Mouse (Mus musculus): ENCODE data around the gene Sept9.

Sept9 gene

DNA sequence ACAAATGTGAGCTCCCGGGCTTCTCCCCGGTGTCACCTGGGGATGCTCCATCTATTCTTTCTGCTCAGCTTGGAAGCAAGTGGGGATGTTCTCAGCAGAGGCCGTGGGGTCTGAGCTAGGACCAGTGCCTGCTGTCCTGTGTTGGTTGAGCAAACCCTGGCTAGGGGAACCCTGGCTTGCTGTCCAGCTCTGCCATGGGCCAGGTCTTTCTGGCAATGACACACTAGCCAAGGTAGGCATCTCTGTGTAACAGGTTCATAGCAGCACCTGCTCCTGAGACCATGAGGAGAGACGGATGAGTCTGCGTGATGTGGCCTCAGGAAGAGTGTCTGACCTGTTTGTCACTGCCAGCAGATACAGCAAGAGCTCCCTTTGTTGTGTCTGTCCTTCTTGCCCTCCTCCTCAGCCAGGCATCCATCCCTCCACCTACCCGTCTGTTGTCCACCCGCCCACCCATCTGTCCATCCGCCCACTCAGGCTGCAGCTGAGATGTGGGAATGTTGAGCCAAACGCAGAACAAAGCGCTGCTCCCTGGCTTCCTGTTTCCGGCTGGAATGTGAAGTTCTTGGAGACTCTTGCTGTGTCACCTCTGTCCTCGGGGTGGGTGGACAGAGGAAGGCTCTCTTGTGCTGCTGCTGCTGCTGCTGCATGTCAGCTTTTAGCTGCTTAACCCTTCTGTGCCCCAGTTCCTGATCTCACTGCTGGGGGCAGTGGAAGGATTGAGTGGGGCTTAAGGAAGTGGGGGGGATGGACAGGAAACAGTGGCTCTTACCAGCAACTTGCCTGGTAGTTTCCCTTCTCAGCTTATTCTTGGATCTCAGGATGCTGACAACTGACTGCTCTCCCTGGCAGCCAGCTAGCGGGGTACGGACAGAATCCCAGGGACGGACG lies 117.2 kb downstream of the Sept9 start:
- peak; percentile 49 for DNase-seq

DNA sequence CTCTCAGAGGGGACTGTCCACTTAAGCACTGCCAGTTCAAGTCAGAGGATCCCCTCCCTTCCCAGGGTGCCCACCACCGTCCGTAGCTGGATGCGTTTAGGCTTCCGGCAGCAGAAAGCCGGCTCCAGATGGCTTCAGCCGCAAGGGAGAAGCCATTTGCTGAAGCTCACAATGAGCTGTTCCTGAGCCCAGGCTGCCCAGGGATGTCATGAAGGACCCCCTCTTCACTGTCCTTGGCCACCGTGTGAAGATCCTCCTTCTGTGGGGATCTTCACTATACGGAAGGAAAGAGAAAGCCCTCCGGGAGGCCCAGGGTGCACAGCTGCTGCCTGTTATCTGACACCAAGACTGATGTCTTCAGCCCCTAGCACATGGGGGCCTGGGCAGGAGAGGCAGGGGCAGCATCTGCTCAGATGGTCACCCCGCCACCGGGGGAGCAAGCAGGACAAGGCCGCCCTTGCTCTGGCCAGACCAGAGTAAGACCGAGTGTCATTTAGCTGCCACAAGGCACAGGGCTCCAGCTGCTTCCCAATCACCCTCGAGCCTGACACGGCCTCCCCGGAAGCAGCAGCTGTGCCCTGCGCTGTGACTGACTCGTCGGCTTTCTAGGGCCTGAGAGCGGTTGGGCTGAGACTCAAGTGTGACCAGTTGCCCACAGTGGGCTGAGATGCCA lies 118.1 kb downstream of the Sept9 start:
- peak; percentile 84 for DNase-seq

DNA sequence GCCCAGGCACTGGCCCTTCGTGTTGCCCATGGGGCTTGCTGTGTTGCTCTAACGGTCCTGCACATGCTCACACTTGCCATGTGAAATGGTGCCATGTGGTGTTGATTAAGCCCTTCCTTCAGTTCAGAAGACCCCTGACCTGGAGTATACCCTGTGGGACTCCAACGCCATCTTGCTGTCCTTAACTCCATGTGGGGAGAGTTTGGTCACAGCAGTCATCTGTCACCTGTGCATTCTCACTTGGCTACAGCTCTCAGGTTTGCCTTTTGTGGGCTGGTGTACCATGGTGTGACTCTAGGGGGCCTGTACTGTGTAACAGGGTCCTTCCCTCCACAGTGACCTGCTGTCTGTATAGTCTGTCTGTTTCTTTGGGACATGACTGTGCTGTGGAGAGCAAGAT lies 118.7 kb downstream of the Sept9 start:
- peak; percentile 58 for DNase-seq

DNA sequence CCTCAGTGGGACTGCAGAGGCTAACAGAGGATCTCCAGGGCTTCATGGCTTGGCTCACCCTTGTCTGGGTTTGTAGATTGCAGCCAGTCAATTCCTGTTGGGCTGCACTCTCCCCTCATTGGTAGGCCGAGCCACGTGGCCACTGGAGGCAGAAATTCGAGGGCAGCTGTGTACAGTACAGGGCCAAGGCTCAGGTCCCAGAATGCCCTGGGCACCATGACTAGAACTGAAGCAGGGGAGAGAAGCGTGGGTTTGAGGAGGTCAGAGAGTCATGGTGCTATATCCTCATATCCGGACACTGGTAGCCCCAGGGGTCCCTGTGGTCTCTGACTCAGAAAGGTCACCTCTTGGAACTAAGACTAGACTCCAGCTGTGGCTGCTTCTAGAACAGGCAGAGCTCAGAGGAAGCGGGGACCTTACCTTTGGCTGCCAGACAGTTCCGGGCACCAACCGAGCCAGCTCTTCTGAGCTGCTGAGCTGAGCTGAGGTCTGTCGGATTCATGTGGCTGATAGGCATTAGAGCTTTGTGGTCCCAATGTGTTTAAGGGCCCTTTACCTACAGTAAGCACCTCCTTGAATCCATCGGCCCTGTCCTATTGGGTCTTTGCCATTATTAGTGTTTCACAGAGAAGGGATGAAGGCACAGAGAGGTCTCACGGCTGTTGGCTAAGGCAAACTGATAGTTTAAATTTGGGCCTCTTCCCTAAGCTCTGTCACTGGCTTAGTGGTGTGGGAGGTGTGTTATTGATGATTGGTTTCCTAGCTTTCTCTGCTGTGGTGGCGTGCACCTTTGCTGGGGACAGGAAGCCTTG lies 119.5 kb downstream of the Sept9 start:
- DNase-seq, result peak; percentile 75

DNA sequence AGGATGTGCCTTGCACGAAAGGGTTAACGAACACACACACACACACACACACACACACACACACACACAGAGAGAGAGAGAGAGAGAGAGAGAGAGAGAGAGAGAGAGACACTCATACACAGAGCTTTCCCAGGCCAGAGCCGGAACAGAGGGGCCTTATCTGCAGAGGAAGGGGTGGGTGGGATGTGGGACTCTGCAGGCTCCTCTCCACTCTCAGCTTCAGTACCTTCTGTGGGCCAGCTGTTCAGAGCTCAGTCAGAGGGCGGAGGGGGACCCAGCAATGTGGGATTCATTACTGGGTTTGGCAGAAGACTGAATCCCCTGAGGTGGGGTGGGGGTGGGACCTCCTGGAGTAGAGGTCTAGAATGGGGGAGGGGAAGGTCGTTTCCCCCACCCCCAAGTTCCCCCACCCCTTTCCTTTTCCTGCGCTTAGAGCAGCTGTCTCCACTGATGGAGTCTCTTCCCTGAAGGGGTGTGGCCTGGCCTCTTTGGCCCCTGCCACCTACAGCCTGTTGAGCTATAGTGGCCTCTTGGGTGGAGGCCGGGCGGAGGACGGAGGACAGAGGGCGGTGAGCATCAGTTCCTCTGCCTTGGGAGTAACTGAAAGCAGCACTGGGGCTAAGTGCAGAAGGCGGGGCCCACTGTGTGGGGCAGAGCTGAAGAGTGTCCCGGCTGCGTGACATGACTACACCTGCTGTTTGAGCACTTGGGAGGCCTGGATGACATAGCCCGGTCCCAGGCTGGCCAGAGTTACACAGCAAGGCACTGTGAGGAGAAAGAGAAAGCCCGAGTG lies 120.3 kb downstream of the Sept9 start:
- DNase-seq, result peak; percentile 78

DNA sequence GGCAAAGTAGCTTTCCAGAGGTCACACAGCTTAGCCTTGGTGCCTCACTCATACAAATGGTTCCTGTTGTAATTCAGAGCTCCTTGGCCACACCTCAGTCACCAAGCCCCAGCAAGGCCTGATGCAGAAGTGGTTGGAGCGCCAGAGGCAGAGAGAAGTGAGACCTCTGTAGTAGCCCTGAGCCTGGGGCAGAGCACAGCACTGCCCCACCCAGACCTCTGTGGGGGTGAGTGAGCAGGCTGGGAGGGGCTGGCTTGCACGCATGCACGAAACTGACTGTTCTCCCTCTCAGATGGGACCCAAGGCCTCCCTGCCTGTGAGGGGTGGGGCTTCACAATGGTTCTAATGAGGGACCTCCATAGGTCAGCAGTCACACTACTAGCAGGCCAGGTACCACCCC lies 121.0 kb downstream of the Sept9 start:
- no peak for DNase-seq

DNA sequence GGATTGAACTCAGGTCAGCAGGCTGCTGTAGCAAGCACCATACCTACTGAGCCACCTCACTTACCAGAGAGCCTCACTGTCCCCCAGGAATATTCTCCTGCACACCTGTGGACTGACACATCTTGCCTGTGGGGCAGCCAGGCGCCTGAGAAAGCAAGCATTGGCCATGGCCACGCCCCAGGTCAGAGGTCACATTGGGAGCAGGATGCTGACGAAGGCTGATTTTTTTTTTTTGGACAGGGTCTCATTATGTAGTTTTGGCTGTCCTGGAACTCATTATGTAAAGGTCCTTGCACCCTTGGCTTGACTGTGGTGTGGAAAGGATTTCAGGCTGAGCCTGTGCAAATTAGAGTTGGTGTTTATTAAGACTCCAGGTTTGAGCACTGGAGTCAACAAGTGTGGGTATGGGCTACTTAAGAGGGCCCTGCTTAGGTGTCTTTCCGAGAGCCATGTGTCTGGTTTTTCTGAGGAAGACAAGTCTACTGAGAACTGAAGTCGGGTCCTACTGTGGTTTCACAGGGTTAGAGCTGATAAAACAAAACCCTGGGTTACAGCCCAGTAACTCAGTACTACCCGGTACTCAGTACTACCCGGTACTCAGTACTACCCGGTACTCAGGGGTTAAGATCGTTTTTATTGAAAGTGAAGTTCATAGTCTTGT lies 122.0 kb downstream of the Sept9 start:
- DNase-seq, result no peak

DNA sequence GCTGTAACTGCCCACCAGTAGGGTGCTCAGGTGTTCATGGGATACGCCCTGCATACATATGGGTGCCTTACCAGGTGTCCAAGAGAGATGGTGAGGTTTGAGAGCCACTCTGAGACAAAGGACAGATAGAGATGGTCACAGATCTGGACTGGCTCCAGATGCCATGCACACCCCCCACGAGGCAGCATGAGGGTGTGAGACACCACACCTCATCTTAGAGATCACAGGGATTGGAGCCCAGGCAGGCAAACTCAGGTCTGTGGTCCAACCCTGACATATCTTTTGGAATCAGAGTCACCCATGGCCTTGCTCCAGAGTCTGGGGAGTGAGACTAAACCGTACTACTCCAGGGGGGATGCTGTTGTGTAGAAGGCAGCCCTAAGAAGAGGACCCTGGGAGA lies 122.8 kb downstream of the Sept9 start:
- DNase-seq, result peak; percentile 16

DNA sequence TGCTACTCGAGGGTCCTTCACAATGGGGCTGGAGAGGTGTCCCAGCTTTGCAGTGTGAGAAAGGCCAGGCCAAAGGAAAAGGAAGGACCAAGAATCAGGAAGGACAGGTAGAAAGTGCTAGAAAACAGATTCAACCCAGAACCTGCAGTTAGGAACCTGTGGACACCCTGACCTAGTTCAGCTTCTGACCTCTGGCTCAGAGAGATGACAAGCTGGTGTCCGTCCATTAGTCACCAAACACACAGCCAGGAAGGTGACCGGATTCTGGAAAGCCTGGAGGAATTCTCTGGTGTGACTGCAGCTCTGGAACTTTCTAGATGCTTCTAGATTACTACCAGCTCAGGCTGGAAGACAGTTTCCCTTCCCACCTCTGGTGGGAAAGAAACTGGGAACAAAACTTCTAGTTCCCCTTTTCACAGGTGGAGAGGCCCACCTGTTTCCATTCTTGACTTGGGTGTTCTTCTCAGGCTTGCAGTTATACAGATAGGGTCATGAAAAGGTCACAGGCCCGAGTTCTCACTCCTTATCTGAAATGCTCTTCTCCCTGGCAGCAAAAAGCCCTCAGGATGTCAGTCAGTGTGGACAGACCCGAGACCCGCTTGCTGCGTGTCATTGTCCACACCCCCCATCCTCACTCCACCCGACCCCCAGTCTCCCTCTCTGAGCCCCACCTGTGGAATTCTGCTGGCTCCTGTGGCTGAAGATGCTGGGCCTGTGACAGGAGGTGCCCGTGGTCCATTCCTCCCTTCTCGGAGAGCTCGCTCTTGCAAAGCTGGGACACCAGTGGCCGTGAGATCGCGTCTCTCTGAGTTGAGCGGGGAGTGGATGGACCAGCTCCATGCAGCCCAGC lies 123.5 kb downstream of the Sept9 start:
- peak; percentile 10 for DNase-seq

DNA sequence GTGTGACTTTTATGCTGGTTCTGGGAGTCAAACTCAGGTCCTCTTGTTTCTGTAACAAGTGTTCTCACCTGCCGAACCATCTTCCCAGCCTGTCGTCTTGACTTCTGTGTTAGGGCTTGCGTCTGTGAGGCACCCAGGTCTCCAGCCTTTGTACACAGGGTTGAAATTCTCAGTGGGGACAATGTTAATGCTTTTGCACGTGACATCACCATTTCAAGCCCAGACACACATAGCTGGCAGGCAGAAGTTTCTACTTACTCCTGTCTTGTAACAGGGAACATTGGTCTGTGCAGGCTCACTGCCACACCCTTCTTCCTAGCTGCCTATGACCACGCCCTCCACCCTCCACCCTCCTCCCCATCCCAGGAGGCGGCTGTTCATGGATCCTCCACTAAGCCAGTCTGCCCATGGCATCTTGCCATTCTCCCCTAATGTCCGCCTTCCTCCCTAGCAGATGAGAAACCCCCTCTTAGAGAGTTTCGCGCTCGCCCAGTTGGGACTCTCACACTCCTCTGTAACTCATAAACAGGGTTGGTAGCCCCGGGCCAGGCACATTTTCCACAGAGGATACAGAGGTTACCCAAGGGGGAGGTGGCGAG lies 124.6 kb downstream of the Sept9 start:
- peak; percentile 5 for DNase-seq

DNA sequence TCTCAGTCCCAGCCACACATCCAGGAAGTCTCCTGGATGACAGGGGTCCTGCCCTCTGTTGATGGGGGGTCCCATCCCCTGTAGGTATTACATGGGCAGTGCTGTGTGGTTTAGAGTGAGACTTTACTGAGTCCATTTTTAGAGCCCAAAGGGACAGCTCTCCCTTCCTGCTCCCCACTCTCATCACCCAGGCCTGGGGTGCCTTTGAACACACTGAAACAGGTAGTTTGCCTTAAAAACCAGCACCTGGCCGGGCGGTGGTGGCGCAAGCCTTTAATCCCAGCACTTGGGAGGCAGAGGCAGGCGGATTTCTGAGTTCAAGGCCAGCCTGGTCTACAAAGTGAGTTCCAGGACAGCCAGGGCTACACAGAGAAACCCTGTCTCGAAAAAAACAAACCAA lies 125.3 kb downstream of the Sept9 start:
- DNase-seq, result peak; percentile 30

DNA sequence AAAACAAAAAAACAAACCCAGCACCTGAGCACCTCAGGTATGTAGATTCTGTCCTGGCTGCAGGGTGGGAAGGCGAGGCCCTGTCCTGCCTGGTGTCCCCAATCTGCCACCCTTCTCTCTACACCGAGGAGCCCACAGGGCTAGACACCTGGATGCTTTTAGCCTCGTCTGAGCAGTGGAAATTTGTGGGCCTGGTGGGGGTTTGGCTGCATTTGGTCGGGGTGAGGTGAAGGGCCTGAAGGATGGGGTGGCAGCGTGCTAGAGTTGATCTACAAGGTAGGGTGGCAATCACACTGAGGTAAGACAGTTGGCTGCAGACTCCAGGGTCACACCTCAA lies 125.6 kb downstream of the Sept9 start:
- no peak for DNase-seq

DNA sequence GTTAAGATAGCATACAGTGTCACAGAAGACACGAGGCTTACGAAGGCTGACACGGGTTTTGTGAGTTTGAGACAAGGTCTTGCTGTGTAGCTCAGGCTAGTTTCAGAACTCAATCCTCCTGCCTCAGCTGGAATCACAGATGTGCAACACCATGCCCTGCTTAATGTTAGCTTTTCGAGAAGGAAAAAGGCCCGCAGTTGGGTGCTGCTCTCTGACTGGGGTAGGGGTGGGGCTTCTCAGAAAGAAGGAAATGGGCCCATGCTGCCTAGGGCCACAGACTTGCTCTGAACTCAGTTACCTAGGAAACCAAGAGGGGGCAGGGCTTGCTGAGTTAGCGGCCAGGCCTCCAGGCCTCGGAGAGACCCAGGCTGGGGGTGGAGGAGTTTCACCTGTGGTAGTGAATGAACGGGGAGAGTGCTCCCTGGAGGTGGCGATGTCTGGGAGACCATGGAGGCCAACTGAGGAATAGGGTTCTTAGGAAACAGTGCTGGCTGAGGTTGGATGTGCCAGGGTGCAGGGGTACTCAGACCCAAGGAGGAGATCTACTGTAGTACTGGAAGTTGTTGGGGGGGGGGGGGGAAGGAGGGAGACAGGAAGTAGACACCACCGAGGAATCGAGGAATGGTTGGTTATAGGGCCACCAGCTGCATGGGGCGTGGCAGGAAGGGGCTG lies 126.1 kb downstream of the Sept9 start:
- peak; percentile 92 for DNase-seq

DNA sequence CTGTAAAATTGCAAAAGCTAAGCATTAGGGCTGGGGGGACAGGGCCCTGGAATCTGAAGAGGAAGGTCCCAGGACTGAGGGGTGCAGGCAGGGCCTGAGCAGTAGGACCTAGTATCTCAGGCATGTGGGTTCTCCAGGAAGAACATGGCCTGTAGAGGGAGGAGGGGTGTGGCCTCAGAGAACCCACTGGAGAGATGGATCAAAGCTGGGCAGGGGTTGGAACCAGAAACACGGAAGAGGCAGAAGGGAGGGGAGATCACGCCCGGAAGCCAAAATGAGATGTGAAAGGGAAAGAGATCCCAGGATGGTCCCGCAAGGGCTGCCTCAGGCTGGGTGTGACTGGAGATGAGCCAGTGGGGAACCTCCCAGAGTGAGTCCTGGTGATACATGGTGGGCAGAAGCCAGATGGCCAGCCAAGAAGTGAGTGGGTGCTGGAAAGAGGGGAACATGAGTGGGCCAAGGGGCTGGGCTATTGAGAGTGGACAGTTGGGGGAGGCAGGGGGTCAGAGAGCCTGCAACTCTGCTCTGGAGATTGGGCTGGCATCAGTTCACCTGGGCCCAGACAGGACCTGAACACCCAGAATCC lies 126.8 kb downstream of the Sept9 start:
- no peak for DNase-seq

DNA sequence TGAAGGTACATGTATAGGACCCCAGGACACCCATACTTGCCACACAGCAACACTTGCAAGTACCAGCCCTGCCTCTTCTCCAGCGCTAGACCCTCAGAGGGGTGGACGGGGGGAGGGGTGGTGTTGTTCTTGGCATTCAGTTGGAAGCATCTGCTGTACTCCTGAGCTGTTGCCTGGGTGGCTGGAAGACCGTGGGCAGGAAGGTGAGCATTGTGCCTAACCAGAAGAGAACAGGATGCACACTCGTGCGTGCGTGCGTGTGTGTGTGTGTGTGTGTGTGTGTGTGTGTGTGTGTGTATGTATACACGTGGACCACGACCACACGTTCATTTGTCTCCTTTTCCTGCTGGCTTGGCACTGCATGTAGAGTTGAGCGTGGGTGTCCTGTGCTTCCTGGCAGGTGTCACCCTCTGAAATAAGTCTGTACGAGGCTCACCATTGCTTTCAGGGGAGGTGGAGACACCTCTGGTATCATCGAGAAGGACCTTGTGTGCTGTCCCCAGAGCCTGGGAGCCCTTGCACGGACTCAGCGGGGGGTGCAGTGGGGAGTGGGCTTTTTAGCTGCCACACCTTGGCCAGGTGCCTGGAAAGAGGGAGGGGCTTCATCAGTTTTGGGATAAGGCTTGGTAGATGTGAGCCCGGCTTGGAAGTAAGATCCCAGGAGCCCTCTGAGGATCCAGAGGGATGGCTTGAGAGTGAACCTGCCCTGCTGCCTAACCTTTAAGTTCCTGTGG lies 127.6 kb downstream of the Sept9 start:
- peak; percentile 73 for DNase-seq

DNA sequence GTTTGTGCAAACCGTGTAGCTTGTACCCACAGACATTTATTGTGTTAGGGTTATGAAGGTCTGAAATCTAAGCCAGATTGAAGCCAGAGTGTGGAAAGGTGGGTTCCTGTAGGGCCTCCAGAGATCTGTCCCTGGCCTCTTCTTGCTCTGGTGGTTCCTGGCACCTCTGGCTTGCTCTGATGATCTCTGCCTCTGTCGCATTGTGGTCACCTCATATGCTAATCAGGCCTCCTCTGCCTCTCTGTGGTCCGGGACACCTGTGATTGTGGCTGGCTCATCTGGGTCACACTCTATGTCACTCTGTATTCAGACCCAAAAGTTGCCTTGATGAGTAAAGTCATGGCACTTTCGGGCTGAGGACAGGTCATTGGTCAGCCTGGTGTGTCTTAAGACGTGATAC lies 128.2 kb downstream of the Sept9 start:
- no peak for DNase-seq

DNA sequence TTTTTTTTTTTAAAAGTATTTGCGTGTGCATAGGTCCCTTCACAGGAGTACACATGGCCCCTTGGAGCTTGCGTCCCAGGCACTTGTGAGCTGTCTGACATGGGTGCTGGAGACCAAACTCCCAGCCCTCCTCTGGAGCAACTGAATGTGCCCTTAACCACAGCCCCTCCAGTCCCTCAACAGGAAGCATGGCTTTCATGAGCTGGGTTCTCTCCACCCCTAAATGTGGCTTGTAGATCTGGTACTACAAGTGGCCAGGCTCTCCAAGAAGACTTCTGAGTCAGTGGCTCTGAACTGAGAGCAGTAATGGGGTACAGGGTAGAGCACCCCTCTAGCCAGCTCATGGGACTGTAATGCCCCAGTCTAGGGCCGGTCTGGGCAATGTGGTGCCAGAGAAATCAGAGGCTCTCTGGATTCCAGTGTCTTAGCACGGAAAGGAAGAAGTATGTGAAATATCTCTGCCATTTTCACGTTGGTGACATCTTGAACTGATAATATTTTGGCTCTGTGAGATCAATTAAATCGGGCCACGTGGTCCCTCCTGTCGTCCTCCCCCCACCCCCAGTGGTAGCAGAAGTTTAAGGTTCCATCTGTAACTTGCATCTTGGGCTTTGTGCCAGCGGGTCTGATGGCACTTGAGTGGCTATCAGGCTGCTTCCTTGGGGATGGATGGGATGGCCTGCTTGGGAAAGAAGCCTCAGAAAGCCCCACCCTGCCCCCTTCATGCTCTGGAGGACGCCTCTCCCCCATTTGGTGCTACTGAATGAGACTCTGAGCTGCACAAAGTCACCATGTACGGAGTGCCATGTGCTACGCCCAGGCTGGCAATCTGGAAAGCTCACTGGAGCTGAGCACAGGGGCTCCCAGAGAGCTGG lies 130.9 kb downstream of the Sept9 start:
- no peak for DNase-seq

DNA sequence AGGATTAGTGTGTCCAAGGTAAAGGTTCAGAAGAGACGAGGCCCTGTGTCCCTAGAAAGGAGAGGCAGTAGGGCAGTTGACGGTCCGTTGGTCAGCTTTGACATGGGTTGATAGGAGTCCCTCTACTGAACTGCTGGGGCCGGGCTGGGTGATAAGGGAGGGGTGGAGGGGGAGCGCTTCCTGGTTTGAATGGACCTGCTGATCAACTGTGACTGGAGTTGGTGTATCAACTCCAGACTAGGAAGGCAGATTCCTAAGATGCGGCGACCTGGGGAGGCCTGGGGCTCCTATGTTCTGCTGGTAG lies 131.4 kb downstream of the Sept9 start:
- no peak for DNase-seq

Data from thymus, postnatal 25 days (tissue).